In genomic region chr2:28415387-28416024, GRCm38 (mm10) we compare ENCODE assay signal across 9 mouse cellular contexts. TPM values are rescaled to one million over a fixed set of nuclear protein-coding genes. Genes with fewer than 3 reads are reported as not detected.
DNase-seq lines count a peak whose midpoint lies in the region; ATAC-seq lines count a peak whose summit lies in the region.
"Had no signal": no experiment of that assay in that cellular context is flagged by ENCODE, and none has a peak within 500 bp of the region (broad histone marks: within the 10 kb centered on the region; RNA-seq: fewer than 3 reads in every experiment).

No protein-coding gene starts in this region.

- H3K4me2 ChIP-seq in kidney, embryonic 16.5 days (replicated peaks; ENCODE audit: low read depth, low read length), result no peak overlapping the region
- no peak overlapping the region for H3K4me2 ChIP-seq in kidney, embryonic 14.5 days (replicated peaks; ENCODE audit: low read depth, low read length)

- 67% methylated on average over 10 of the region's 10 CpGs for WGBS in kidney, embryonic 16.5 days
- WGBS in kidney, embryonic 14.5 days, result 76% methylated on average over 10 of the region's 10 CpGs

- H3K27me3 ChIP-seq in kidney, embryonic 16.5 days (ENCODE audit: insufficient read depth, low read length), result no peaks in the 10 kb centered on the region
- no peaks in the 10 kb centered on the region for H3K27me3 ChIP-seq in kidney, embryonic 14.5 days (ENCODE audit: control insufficient read depth, insufficient read depth, low read length)

- peak; percentile 27 for DNase-seq in kidney, postnatal 14 days
- DNase-seq in brain, adult 2 months (ENCODE audit: low read depth, low spot score), result peak; percentile 98
- DNase-seq in frontal cortex, postnatal 14 days (ENCODE audit: low spot score in 2 of 2), result peak; percentile 37 to 56
- peak; percentile 65 to 70 for DNase-seq in layer of hippocampus, postnatal 14 days (ENCODE audit: low spot score in 2 of 2)
- peak; percentile 27 for DNase-seq in ovary, postnatal 10 days (ENCODE audit: low spot score)
- DNase-seq in spleen, adult 12 weeks (ENCODE audit: low spot score), result no peak

- H3K27ac ChIP-seq in kidney, embryonic 16.5 days (ENCODE audit: low read length), result no peak overlapping the region
- H3K27ac ChIP-seq in kidney, embryonic 14.5 days (ENCODE audit: low read depth, low read length), result no peak overlapping the region

- ATAC-seq in kidney, embryonic 16.5 days (ENCODE audit: low FRiP score, low TSS enrichment), result no peak
- ATAC-seq in kidney, embryonic 14.5 days (ENCODE audit: low FRiP score, low TSS enrichment), result no peak

- H3K36me3 ChIP-seq in kidney, embryonic 16.5 days (ENCODE audit: insufficient read depth, low read length), result no peaks in the 10 kb centered on the region
- no peaks in the 10 kb centered on the region for H3K36me3 ChIP-seq in kidney, embryonic 14.5 days (ENCODE audit: control insufficient read depth, insufficient read depth, low read length)

- H3K4me3 ChIP-seq in kidney, embryonic 16.5 days (ENCODE audit: low read length), result no peak overlapping the region
- H3K4me3 ChIP-seq in kidney, embryonic 14.5 days (ENCODE audit: low read length), result no peak overlapping the region
- H3K4me3 ChIP-seq: myocyte had no signal

- 0 out of 2 replicates have a peak, but pooled peaks cover 4% of the 10 kb centered on the region for H3K4me1 ChIP-seq in kidney, embryonic 16.5 days (ENCODE audit: insufficient read depth, low read length)
- H3K4me1 ChIP-seq in kidney, embryonic 14.5 days (ENCODE audit: control insufficient read depth, insufficient read depth, low read length), result no peaks in the 10 kb centered on the region

- H3K9ac ChIP-seq in kidney, embryonic 16.5 days (replicated peaks; ENCODE audit: low read length), result no peak overlapping the region
- no peak overlapping the region for H3K9ac ChIP-seq in kidney, embryonic 14.5 days (ENCODE audit: low read depth, low read length)

- H3K9me3 ChIP-seq in kidney, embryonic 16.5 days (ENCODE audit: low read length), result no peaks in the 10 kb centered on the region
- H3K9me3 ChIP-seq in kidney, embryonic 14.5 days (ENCODE audit: control insufficient read depth, low read length), result no peaks in the 10 kb centered on the region

RNA-seq across cellular contexts. Expression of gene Ppp1r26, which starts 31.1 kb away (rescaled TPM):
- 5.2 and 7.1 TPM in 2 replicates for polyA plus RNA-seq in kidney, embryonic 16.5 days (2015; fragmentation: Nextera tagmentation; extraction: Ambion mirVana)
- total RNA-seq in layer of hippocampus, postnatal 14 days (2021), result 10 to 100 TPM; 14.1 to 15.4 TPM
- polyA plus RNA-seq in kidney, embryonic 14.5 days (2014; fragmentation: Nextera tagmentation; extraction: Ambion mirVana), result 3.0 and 6.2 TPM in 2 replicates
- polyA plus RNA-seq: myocyte had no signal

RNA-seq across cellular contexts. Expression of gene 1700007K13Rik, which starts 50.6 kb away (rescaled TPM):
- polyA plus RNA-seq in kidney, embryonic 16.5 days (2015; fragmentation: Nextera tagmentation; extraction: Ambion mirVana), result 0.22 and 0.94 TPM in 2 replicates
- 1 to 10 TPM; 3.3 to 6.8 TPM for total RNA-seq in layer of hippocampus, postnatal 14 days (2021)
- polyA plus RNA-seq in kidney, embryonic 14.5 days (2014; fragmentation: Nextera tagmentation; extraction: Ambion mirVana), result 0.37 and 0.53 TPM in 2 replicates

RNA-seq across cellular contexts. Expression of gene Mrps2, which starts 52.4 kb away (rescaled TPM):
- 70.8 and 74.2 TPM in 2 replicates for polyA plus RNA-seq in kidney, embryonic 16.5 days (2015; fragmentation: Nextera tagmentation; extraction: Ambion mirVana)
- 10 to 100 TPM; 36.8 to 37.3 TPM for total RNA-seq in layer of hippocampus, postnatal 14 days (2021)
- 51.9 and 73.0 TPM in 2 replicates for polyA plus RNA-seq in kidney, embryonic 14.5 days (2014; fragmentation: Nextera tagmentation; extraction: Ambion mirVana)
